Mouse (Mus musculus) MEL (cell line): Measurements from ENCODE around the gene Gm9837. TPM values are rescaled to one million over a fixed set of nuclear protein-coding genes. Genes with fewer than 3 reads are reported as not detected.

ENCODE experiments used
- DNase-seq: peaks from one replicate; pipeline ENCODE4 v3.0.0; 2011; ENCODE audit warnings: low read depth, low spot score
- H3K27ac ChIP-seq: 2 replicates; pipeline ENCODE4 v1.5.1; 2012; ENCODE audit warnings: low read depth, mild to moderate bottlenecking, control low read depth, low read length, moderate library complexity; ENCODE audit not compliant: control insufficient read depth
- H3K27me3 ChIP-seq, 2 experiments: fragments of 150-350 bp in 1 of 2; sonication (generic) in 1 of 2; 2 replicates each; pipeline ENCODE4 v1.6.1; 2012; ENCODE audit warnings: low read length in 2 of 2, mild to moderate bottlenecking in 2 of 2, improper control_type of control experiment in 1 of 2, moderate library complexity in 1 of 2; ENCODE audit not compliant: insufficient read depth in 2 of 2, control insufficient read depth in 1 of 2
- H3K36me3 ChIP-seq, 2 experiments: 2 replicates each; pipeline ENCODE4 v1.6.1; 2012 to 2014; ENCODE audit warnings: low read length in 2 of 2, improper control_type of control experiment in 1 of 2, inconsistent platforms in 1 of 2, mild to moderate bottlenecking in 1 of 2; ENCODE audit not compliant: insufficient read depth in 2 of 2, control insufficient read depth in 1 of 2
- H3K4me1 ChIP-seq, 2 experiments: fragments of 150-350 bp in 1 of 2; sonication (generic) in 1 of 2; 2 replicates each; pipeline ENCODE4 v1.6.1; 2012; ENCODE audit warnings: low read length in 2 of 2, improper control_type of control experiment in 1 of 2, mild to moderate bottlenecking in 1 of 2; ENCODE audit not compliant: insufficient read depth in 2 of 2, control insufficient read depth in 1 of 2
- H3K4me3 ChIP-seq, 2 experiments: fragments of 150-350 bp in 1 of 2; sonication (generic) in 1 of 2; 2 replicates each; pipeline ENCODE4 v1.5.1; 2012; ENCODE audit warnings: low read depth in 2 of 2, low read length in 2 of 2, mild to moderate bottlenecking in 2 of 2, moderate library complexity in 2 of 2, control low read depth in 1 of 2, improper control_type of control experiment in 1 of 2; ENCODE audit not compliant: control insufficient read depth in 1 of 2, insufficient read depth in 1 of 2
- H3K79me2 ChIP-seq: 2 replicates; pipeline ENCODE4 v1.6.1; 2012; ENCODE audit warnings: mild to moderate bottlenecking, low read length, moderate library complexity; ENCODE audit not compliant: control insufficient read depth, poor library complexity, insufficient read depth
- H3K9ac ChIP-seq: 2 replicates; pipeline ENCODE4 v1.6.1; 2012; ENCODE audit warnings: low read depth, mild to moderate bottlenecking, control low read depth, low read length, moderate library complexity; ENCODE audit not compliant: control insufficient read depth, poor library complexity, severe bottlenecking
- H3K9me3 ChIP-seq: fragments of 150-350 bp; sonication (generic); replicated peaks from 2 replicates; pipeline ENCODE4 v1.6.1; 2012; ENCODE audit warnings: mild to moderate bottlenecking, low read length, improper control_type of control experiment, moderate library complexity; ENCODE audit not compliant: insufficient read depth
- CHD1 ChIP-seq: IDR thresholded peaks from 2 replicates; pipeline ENCODE4 v1.6.1; 2012; ENCODE audit warnings: low read depth, mild to moderate bottlenecking, inconsistent platforms, low read length, improper control_type of control experiment
- CHD2 ChIP-seq: IDR thresholded peaks from 2 replicates; pipeline ENCODE4 v1.6.1; 2011; ENCODE audit warnings: low read length, improper control_type of control experiment
- CTCF ChIP-seq, 3 experiments: IDR thresholded peaks in 2 of 3; conservative IDR thresholded peaks in 1 of 3; 2 replicates each; pipeline ENCODE4 v1.5.1; 2011 to 2012; ENCODE audit warnings: low read length in 3 of 3, low read depth in 2 of 3, mild to moderate bottlenecking in 2 of 3, improper control_type of control experiment in 1 of 3, inconsistent platforms in 1 of 3, mixed read lengths in 1 of 3, moderate library complexity in 1 of 3; ENCODE audit not compliant: control insufficient read depth in 1 of 3, insufficient read depth in 1 of 3, poor library complexity in 1 of 3, severe bottlenecking in 1 of 3
- EP300 ChIP-seq, 2 experiments: IDR thresholded peaks; 2 replicates each; pipeline ENCODE4 v1.6.1; 2011; ENCODE audit warnings: improper control_type of control experiment in 2 of 2, low read length in 2 of 2, low read depth in 1 of 2, mild to moderate bottlenecking in 1 of 2
- ETS1 ChIP-seq: IDR thresholded peaks from 2 replicates; pipeline ENCODE4 v1.6.1; 2012; ENCODE audit warnings: low read depth, mild to moderate bottlenecking, inconsistent platforms, low read length, improper control_type of control experiment, moderate library complexity
- GATA1 ChIP-seq: IDR thresholded peaks from 2 replicates; pipeline ENCODE4 v1.6.1; 2011; ENCODE audit warnings: low read depth, low read length, improper control_type of control experiment
- JUND ChIP-seq: IDR thresholded peaks from 2 replicates; pipeline ENCODE4 v1.6.1; 2011; ENCODE audit warnings: low read depth, mild to moderate bottlenecking, improper control_type of control experiment, low read length
- KAT2A ChIP-seq: conservative IDR thresholded peaks from 2 replicates; pipeline ENCODE4 v1.6.1; 2012; ENCODE audit warnings: low read depth, low read length, improper control_type of control experiment, inconsistent platforms
- MAX ChIP-seq: IDR thresholded peaks from 2 replicates; pipeline ENCODE4 v1.6.1; 2011; ENCODE audit warnings: low read length, improper control_type of control experiment
- MAZ ChIP-seq: IDR thresholded peaks from 2 replicates; pipeline ENCODE4 v1.6.1; 2012; ENCODE audit warnings: low read depth, mild to moderate bottlenecking, inconsistent platforms, low read length, improper control_type of control experiment
- MXI1 ChIP-seq: IDR thresholded peaks from 2 replicates; pipeline ENCODE4 v1.6.1; 2011; ENCODE audit warnings: mild to moderate bottlenecking, low read depth, low read length, improper control_type of control experiment
- MYC ChIP-seq: IDR thresholded peaks from 2 replicates; pipeline ENCODE4 v1.6.1; 2011; ENCODE audit warnings: low read depth, mild to moderate bottlenecking, low read length, improper control_type of control experiment, moderate library complexity
- NELFE ChIP-seq: IDR thresholded peaks from 2 replicates; pipeline ENCODE4 v1.6.1; 2011; ENCODE audit warnings: low read depth, low read length, improper control_type of control experiment
- NRF1 ChIP-seq: IDR thresholded peaks from 2 replicates; pipeline ENCODE4 v1.6.1; 2014; ENCODE audit warnings: low read depth, mild to moderate bottlenecking, inconsistent platforms, low read length, improper control_type of control experiment, moderate library complexity; ENCODE audit not compliant: poor library complexity, insufficient read depth, severe bottlenecking
- POLR2A ChIP-seq, 2 experiments: IDR thresholded peaks; 2 replicates each; pipeline ENCODE4 v1.6.1; 2011 to 2012; ENCODE audit warnings: low read length in 2 of 2, mild to moderate bottlenecking in 2 of 2, control low read depth in 1 of 2, improper control_type of control experiment in 1 of 2, low read depth in 1 of 2, moderate library complexity in 1 of 2; ENCODE audit not compliant: control insufficient read depth in 1 of 2, insufficient read depth in 1 of 2, poor library complexity in 1 of 2
- POLR2AphosphoS2 ChIP-seq: IDR thresholded peaks from 2 replicates; pipeline ENCODE4 v1.6.1; 2011; ENCODE audit warnings: low read length, improper control_type of control experiment
- RAD21 ChIP-seq: IDR thresholded peaks from 2 replicates; pipeline ENCODE4 v1.6.1; 2011; ENCODE audit warnings: mild to moderate bottlenecking, low read depth, low read length, improper control_type of control experiment
- SIN3A ChIP-seq: IDR thresholded peaks from 2 replicates; pipeline ENCODE4 v1.6.1; 2012; ENCODE audit warnings: low read length, improper control_type of control experiment, inconsistent platforms
- SMC3 ChIP-seq: IDR thresholded peaks from 2 replicates; pipeline ENCODE4 v1.6.1; 2011; ENCODE audit warnings: low read depth, low read length, improper control_type of control experiment
- TBP ChIP-seq: IDR thresholded peaks from 2 replicates; pipeline ENCODE4 v1.8.0; 2011; ENCODE audit warnings: low read depth, low read length, improper control_type of control experiment
- TCF12 ChIP-seq: IDR thresholded peaks from 2 replicates; pipeline ENCODE4 v1.6.1; 2014; ENCODE audit warnings: low read depth, mild to moderate bottlenecking, inconsistent platforms, low read length, improper control_type of control experiment, moderate library complexity
- USF2 ChIP-seq, 2 experiments: IDR thresholded peaks; 2 replicates each; pipeline ENCODE4 v1.6.1; 2011 to 2012; ENCODE audit warnings: improper control_type of control experiment in 2 of 2, low read length in 2 of 2, borderline replicate concordance in 1 of 2, inconsistent platforms in 1 of 2, low read depth in 1 of 2, mild to moderate bottlenecking in 1 of 2; ENCODE audit not compliant: insufficient read depth in 1 of 2
- ZC3H11A ChIP-seq: IDR thresholded peaks from 2 replicates; pipeline ENCODE4 v1.6.1; 2012; ENCODE audit warnings: low read depth, mild to moderate bottlenecking, inconsistent platforms, low read length, improper control_type of control experiment
- ZKSCAN1 ChIP-seq: IDR thresholded peaks from 2 replicates; pipeline ENCODE4 v1.6.1; 2012; ENCODE audit warnings: low read depth, mild to moderate bottlenecking, inconsistent platforms, low read length, improper control_type of control experiment, moderate library complexity
- ZMIZ1 ChIP-seq: IDR thresholded peaks from 2 replicates; pipeline ENCODE4 v1.6.1; 2012; ENCODE audit warnings: low read depth, mild to moderate bottlenecking, inconsistent platforms, low read length, improper control_type of control experiment, moderate library complexity
- polyA plus RNA-seq, 2 experiments: library from polyadenylated mRNA; stranded (reverse) in 1 of 2; unstranded in 1 of 2; fragments of >175 nt in 1 of 2; fragments of >200 nt in 1 of 2; gene quantifications; 2 replicates each; pipeline versions ENCODE4 v1.2.1 to v1.2.4; 2012; ENCODE audit warnings: low replicate concordance in 2 of 2, low read depth in 1 of 2; ENCODE audit not compliant: insufficient read length in 2 of 2, insufficient read depth in 1 of 2, missing spikeins in 1 of 2
- total RNA-seq: library from RNA; depleted of rRNA; stranded (reverse); fragments of 300-350 nt; gene quantifications from 2 replicates; pipeline ENCODE4 v1.2.3, GENCODE M21; 2012

Gm9837 gene
- total and polyA plus RNA-seq, 3 experiments, result not detected

DNA sequence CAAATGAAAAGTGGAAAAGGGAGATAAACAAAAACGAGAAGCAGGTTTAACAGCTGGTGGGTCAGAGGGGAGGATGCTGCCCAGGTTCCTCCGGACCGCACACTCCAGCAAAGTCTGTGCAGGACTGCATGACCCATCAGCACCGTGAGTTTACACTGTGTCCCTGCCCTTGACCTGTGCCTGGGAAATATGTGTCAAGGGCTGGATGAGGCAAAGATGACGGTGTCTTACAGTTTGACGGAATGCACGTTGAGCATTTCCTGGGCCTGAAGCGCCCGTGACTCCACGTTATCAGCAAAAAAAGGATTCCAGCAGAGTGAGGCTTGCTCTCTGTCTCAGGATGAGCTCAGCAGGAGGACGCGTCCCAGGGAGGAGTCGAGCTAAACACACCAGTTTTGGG, 24.7 kb downstream of the Gm9837 start:
- Histone ChIP-seq H3K79me2 (no peaks in the 10 kb centered on the region), H3K9me3 (no peaks in the 10 kb centered on the region), H3K4me1 (peaks cover 0 to 16% of the 10 kb centered on the region in 2 experiments; a peak in 2 of 4 replicates), H3K27me3 (peaks cover 5 to 8% of the 10 kb centered on the region in 2 experiments), H3K9ac (no peak overlapping the region), H3K27ac (no peak overlapping the region), H3K36me3 (peaks cover 0 to 7% of the 10 kb centered on the region in 2 experiments; a peak in 2 of 4 replicates), H3K4me3 (no peak overlapping the region)
- no peak for DNase-seq
- TF ChIP-seq USF2 (IDR thresholded peaks at IDR 0.05; ENCODE audit: borderline replicate concordance in 1 of 2, insufficient read depth in 1 of 2, low read depth in 1 of 2, low read length in 2 of 2), result no peak
- TF ChIP-seq NELFE, result no peak
- TF ChIP-seq MAX, result no peak
- no peak for TF ChIP-seq NRF1
- no peak for TF ChIP-seq RAD21
- TF ChIP-seq TCF12, result no peak
- no peak for TF ChIP-seq ETS1
- TF ChIP-seq EP300 (IDR thresholded peaks at IDR 0.05; ENCODE audit: low read depth in 1 of 2, low read length in 2 of 2), result no peak
- no peak for TF ChIP-seq CHD2
- TF ChIP-seq SMC3, result no peak
- no peak for TF ChIP-seq ZMIZ1
- no peak for TF ChIP-seq CHD1
- no peak for TF ChIP-seq SIN3A
- TF ChIP-seq KAT2A, result no peak
- TF ChIP-seq MAZ, result no peak
- TF ChIP-seq GATA1, result no peak
- TF ChIP-seq POLR2A (IDR thresholded peaks at IDR 0.05; ENCODE audit: control insufficient read depth in 1 of 2, insufficient read depth in 1 of 2, low read depth in 1 of 2, low read length in 2 of 2, poor library complexity in 1 of 2), result no peak
- TF ChIP-seq ZKSCAN1, result no peak

GRCm38 (mm10) chr11:53443861-53444260, 26.4 kb downstream of the Gm9837 start:
- peak overlapping the region; percentile 61 for H3K9ac ChIP-seq
- no peaks in the 10 kb centered on the region for H3K27me3 ChIP-seq
- H3K79me2 ChIP-seq, result no peaks in the 10 kb centered on the region
- DNase-seq, result peak; percentile 69
- H3K4me1 ChIP-seq, result peaks cover 0 to 16% of the 10 kb centered on the region in 2 experiments; a peak in 2 of 4 replicates
- H3K9me3 ChIP-seq, result no peaks in the 10 kb centered on the region
- peak; percentile 94 for TF ChIP-seq MYC
- 0 out of 2 replicates have a peak, but pooled peaks have one; percentile 25 for TF ChIP-seq MAX
- TF ChIP-seq ZC3H11A, result peak; percentile 67
- TF ChIP-seq POLR2A (IDR thresholded peaks at IDR 0.05; ENCODE audit: control insufficient read depth in 1 of 2, insufficient read depth in 1 of 2, low read depth in 1 of 2, low read length in 2 of 2, poor library complexity in 1 of 2), result 0 out of 4 replicates have a peak, but pooled peaks of 1 of the 2 experiments have one; percentile 23
- no peak for TF ChIP-seq JUND
- TF ChIP-seq CTCF (IDR thresholded peaks at IDR 0.05 in 2 of 3, conservative IDR thresholded peaks at IDR 0.05 in 1 of 3; ENCODE audit: control insufficient read depth in 1 of 3, insufficient read depth in 1 of 3, low read depth in 2 of 3, low read length in 3 of 3, poor library complexity in 1 of 3, severe bottlenecking in 1 of 3), result peak; percentile 57 to 88 (median 62)
- peak; percentile 71 for TF ChIP-seq MXI1
- TF ChIP-seq SMC3, result peak; percentile 84
- 0 out of 2 replicates have a peak, but pooled peaks have one; percentile 41 for TF ChIP-seq TBP
- TF ChIP-seq RAD21, result peak; percentile 63
- TF ChIP-seq EP300 (IDR thresholded peaks at IDR 0.05; ENCODE audit: low read depth in 1 of 2, low read length in 2 of 2), result no peak
- no peak for TF ChIP-seq POLR2AphosphoS2
- no peak for TF ChIP-seq KAT2A
- TF ChIP-seq ZMIZ1, result no peak
- no peak for TF ChIP-seq GATA1
- peaks cover 0 to 7% of the 10 kb centered on the region in 2 experiments; a peak in 2 of 4 replicates for H3K36me3 ChIP-seq
- no peak overlapping the region for H3K27ac ChIP-seq
- peak overlapping the region; percentile 43 to 59 for H3K4me3 ChIP-seq
